Mouse (Mus musculus): ENCODE results near the gene Slc12a7. TPM values are rescaled to one million over a fixed set of nuclear protein-coding genes. Genes with fewer than 3 reads are reported as not detected.
A peak's percentile ranks its signal among the peaks of the same experiment; 100 is the strongest.

The Slc12a7 gene
- total and polyA plus RNA-seq, 2 experiments from 2014 or later: 34.4 to 94.6 TPM

- WGBS: 26% methylated on average over 8 of the region's 8 CpGs
- Histone ChIP-seq H3K9me3 (replicated peaks; ENCODE audit: control insufficient read depth, low read length) (no peaks in the 10 kb centered on the region), H3K4me2 (ENCODE audit: low read depth, low read length) (no peak overlapping the region), H3K4me1 (ENCODE audit: control insufficient read depth, insufficient read depth) (peaks cover 15% of the 10 kb centered on the region), H3K9ac (replicated peaks; ENCODE audit: low read depth, low read length) (no peak overlapping the region), H3K4me3 (ENCODE audit: low read depth, low read length) (no peak overlapping the region), H3K27me3 (ENCODE audit: control insufficient read depth, insufficient read depth, low read length) (no peaks in the 10 kb centered on the region), H3K36me3 (replicated peaks; ENCODE audit: control insufficient read depth, insufficient read depth, low read length) (peaks cover 68% of the 10 kb centered on the region), H3K27ac (ENCODE audit: low read depth) (peak overlapping the region; percentile 95)
- DNase-seq (ENCODE audit: low spot score): peak; percentile 95
- peak; percentile 95 for ATAC-seq (ENCODE audit: insufficient read depth, low read depth)
- TF ChIP-seq EP300 (IDR thresholded peaks at IDR 0.05; ENCODE audit: low read depth) (peak; percentile 84), CTCF (IDR thresholded peaks at IDR 0.05; ENCODE audit: low read depth) (no peak)
Observed at GRCm38 (mm10) chr13:73803450-73804178, 70.7 kb downstream of the Slc12a7 start.

- 91% methylated on average over 5 of the region's 5 CpGs for WGBS
- Histone ChIP-seq H3K36me3 (replicated peaks; ENCODE audit: control insufficient read depth, insufficient read depth, low read length) (peaks cover 68% of the 10 kb centered on the region), H3K4me3 (ENCODE audit: low read depth, low read length) (no peak overlapping the region), H3K9me3 (replicated peaks; ENCODE audit: control insufficient read depth, low read length) (no peaks in the 10 kb centered on the region), H3K27me3 (ENCODE audit: control insufficient read depth, insufficient read depth, low read length) (no peaks in the 10 kb centered on the region), H3K27ac (ENCODE audit: low read depth) (peak overlapping the region; percentile 95), H3K4me1 (ENCODE audit: control insufficient read depth, insufficient read depth) (peaks cover 15% of the 10 kb centered on the region), H3K4me2 (ENCODE audit: low read depth, low read length) (no peak overlapping the region), H3K9ac (replicated peaks; ENCODE audit: low read depth, low read length) (no peak overlapping the region)
- DNase-seq (ENCODE audit: low spot score) (no peak), ATAC-seq (ENCODE audit: insufficient read depth, low read depth) (no peak)
- TF ChIP-seq CTCF (IDR thresholded peaks at IDR 0.05; ENCODE audit: low read depth) (no peak), EP300 (IDR thresholded peaks at IDR 0.05; ENCODE audit: low read depth) (no peak)
Observed at GRCm38 (mm10) chr13:73804914-73805313, 72.0 kb downstream of the Slc12a7 start.

GRCm38 (mm10) chr13:73812936-73813335 is 80.0 kb downstream of the Slc12a7 start:
- H3K36me3 ChIP-seq (replicated peaks; ENCODE audit: control insufficient read depth, insufficient read depth, low read length): peaks cover 81% of the 10 kb centered on the region
- ATAC-seq (ENCODE audit: insufficient read depth, low read depth): no peak
- no peak for DNase-seq (ENCODE audit: low spot score)

GRCm38 (mm10) chr13:73814181-73814580 is 81.3 kb downstream of the Slc12a7 start:
- no peaks in the 10 kb centered on the region; the same call in 1 of the 2 replicates for H3K4me1 ChIP-seq (ENCODE audit: control insufficient read depth, insufficient read depth)
- H3K36me3 ChIP-seq (replicated peaks; ENCODE audit: control insufficient read depth, insufficient read depth, low read length): peaks cover 71% of the 10 kb centered on the region
- no peak overlapping the region for H3K4me2 ChIP-seq (ENCODE audit: low read depth, low read length)
- no peak overlapping the region for H3K27ac ChIP-seq (ENCODE audit: low read depth)
- no peaks in the 10 kb centered on the region for H3K27me3 ChIP-seq (ENCODE audit: control insufficient read depth, insufficient read depth, low read length)
- DNase-seq (ENCODE audit: low spot score) (no peak), ATAC-seq (ENCODE audit: insufficient read depth, low read depth) (no peak)
- H3K9me3 ChIP-seq (replicated peaks; ENCODE audit: control insufficient read depth, low read length): no peaks in the 10 kb centered on the region
- no peak overlapping the region for H3K4me3 ChIP-seq (ENCODE audit: low read depth, low read length)
- WGBS: 89% methylated on average over 7 of the region's 7 CpGs
- no peak overlapping the region for H3K9ac ChIP-seq (replicated peaks; ENCODE audit: low read depth, low read length)
- TF ChIP-seq CTCF (IDR thresholded peaks at IDR 0.05; ENCODE audit: low read depth): no peak
- no peak for TF ChIP-seq EP300 (IDR thresholded peaks at IDR 0.05; ENCODE audit: low read depth)

More at GRCm38 (mm10) chr13:73812936-73813335, 80.0 kb downstream of the Slc12a7 start:
- no peak overlapping the region for H3K9ac ChIP-seq (replicated peaks; ENCODE audit: low read depth, low read length)
- no peaks in the 10 kb centered on the region for H3K27me3 ChIP-seq (ENCODE audit: control insufficient read depth, insufficient read depth, low read length)
- TF ChIP-seq CTCF (IDR thresholded peaks at IDR 0.05; ENCODE audit: low read depth): no peak
- peak overlapping the region; percentile 14 for H3K27ac ChIP-seq (ENCODE audit: low read depth)
- H3K4me1 ChIP-seq (ENCODE audit: control insufficient read depth, insufficient read depth): no peaks in the 10 kb centered on the region; the same call in 1 of the 2 replicates
- H3K4me3 ChIP-seq (ENCODE audit: low read depth, low read length): no peak overlapping the region
- no peaks in the 10 kb centered on the region for H3K9me3 ChIP-seq (replicated peaks; ENCODE audit: control insufficient read depth, low read length)
- no peak overlapping the region for H3K4me2 ChIP-seq (ENCODE audit: low read depth, low read length)
- 80% methylated on average over 3 of the region's 3 CpGs for WGBS

GRCm38 (mm10) chr13:73816338-73816737 is 83.4 kb downstream of the Slc12a7 start:
- Histone ChIP-seq H3K27me3 (ENCODE audit: control insufficient read depth, insufficient read depth, low read length) (no peaks in the 10 kb centered on the region), H3K9me3 (replicated peaks; ENCODE audit: control insufficient read depth, low read length) (no peaks in the 10 kb centered on the region), H3K4me2 (ENCODE audit: low read depth, low read length) (no peak overlapping the region), H3K4me1 (ENCODE audit: control insufficient read depth, insufficient read depth) (no peaks in the 10 kb centered on the region; the same call in 1 of the 2 replicates), H3K9ac (replicated peaks; ENCODE audit: low read depth, low read length) (no peak overlapping the region), H3K36me3 (replicated peaks; ENCODE audit: control insufficient read depth, insufficient read depth, low read length) (peaks cover 50% of the 10 kb centered on the region), H3K27ac (ENCODE audit: low read depth) (no peak overlapping the region), H3K4me3 (ENCODE audit: low read depth, low read length) (no peak overlapping the region)
- DNase-seq (ENCODE audit: low spot score) (no peak), ATAC-seq (ENCODE audit: insufficient read depth, low read depth) (no peak)
- no peak for TF ChIP-seq EP300 (IDR thresholded peaks at IDR 0.05; ENCODE audit: low read depth)
- no peak for TF ChIP-seq CTCF (IDR thresholded peaks at IDR 0.05; ENCODE audit: low read depth)
- 75% methylated on average over 6 of the region's 6 CpGs for WGBS

Data from heart, postnatal 0 days (tissue).